Mouse (Mus musculus) midbrain, embryonic 14.5 days (tissue): ENCODE measurements around the gene Sptbn1. TPM values are rescaled to one million over a fixed set of nuclear protein-coding genes. Genes with fewer than 3 reads are reported as not detected.
"Not testable (repeated sequence)": the region's sequence is repeated elsewhere in the genome, so short reads cannot be mapped to it uniquely, and the experiment has no call there.

Experiments
- ATAC-seq: fragments of 200-750 bp; cut with Nextera tagmentation; 2 replicates; pipeline ENCODE4 v1.8.0; 2017; ENCODE audit warnings: moderate number of reproducible peaks, moderate library complexity; ENCODE audit not compliant: low FRiP score, low TSS enrichment
- DNase-seq: peaks from one replicate; pipeline ENCODE4 v3.0.0-alpha.2; 2015
- H3K27ac ChIP-seq: fragments of 300-500 bp; sonication (generic); replicated peaks from 2 replicates; pipeline ENCODE4 v1.5.1; 2014; ENCODE audit warnings: mild to moderate bottlenecking, low read depth, low read length, moderate library complexity
- H3K27me3 ChIP-seq: fragments of 300-500 bp; sonication (generic); 2 replicates; pipeline ENCODE4 v1.6.1; 2014; ENCODE audit warnings: low read length, control low read depth, mixed read lengths; ENCODE audit not compliant: control insufficient read depth, insufficient read depth
- H3K36me3 ChIP-seq: fragments of 300-500 bp; sonication (generic); 2 replicates; pipeline ENCODE4 v1.6.1; 2014; ENCODE audit warnings: low read length, control low read depth; ENCODE audit not compliant: control insufficient read depth, insufficient read depth
- H3K4me1 ChIP-seq: fragments of 300-500 bp; sonication (generic); 2 replicates; pipeline ENCODE4 v1.6.1; 2014; ENCODE audit warnings: mild to moderate bottlenecking, antibody characterized with exemption, low read length, control low read depth; ENCODE audit not compliant: control insufficient read depth, insufficient read depth
- H3K4me2 ChIP-seq: fragments of 300-500 bp; sonication (generic); 2 replicates; pipeline ENCODE4 v1.6.1; 2014; ENCODE audit warnings: mild to moderate bottlenecking, low read length, moderate library complexity
- H3K4me3 ChIP-seq: fragments of 300-500 bp; sonication (generic); replicated peaks from 2 replicates; pipeline ENCODE4 v1.5.1; 2014; ENCODE audit warnings: low read depth, low read length
- H3K9ac ChIP-seq: fragments of 300-500 bp; sonication (generic); replicated peaks from 2 replicates; pipeline ENCODE4 v1.6.1; 2014; ENCODE audit warnings: mild to moderate bottlenecking, low read length, moderate library complexity
- H3K9me3 ChIP-seq: fragments of 300-500 bp; sonication (generic); 2 replicates; pipeline ENCODE4 v1.6.1; 2016; ENCODE audit warnings: low read length, control low read depth, mixed read lengths; ENCODE audit not compliant: control insufficient read depth
- WGBS: fragments of 180-500 bp; shearing (Covaris S2); extraction: QIAGEN DNeasy Blood & Tissue Kit; methylation state at CpG from one replicate; pipeline ENCODE4 v1.1.7; 2014; 5-methylcytosine and 5-hydroxymethylcytosine counted together
- polyA plus RNA-seq: library from polyadenylated mRNA; unstranded; fragments of >200 nt; fragmentation: Nextera tagmentation; extraction: Ambion mirVana; gene quantifications from 2 replicates; pipeline ENCODE4 v1.2.1, GENCODE M21; 2014

The Sptbn1 gene
- polyA plus RNA-seq, 1 experiment from 2014 or later: 181 TPM

DNA sequence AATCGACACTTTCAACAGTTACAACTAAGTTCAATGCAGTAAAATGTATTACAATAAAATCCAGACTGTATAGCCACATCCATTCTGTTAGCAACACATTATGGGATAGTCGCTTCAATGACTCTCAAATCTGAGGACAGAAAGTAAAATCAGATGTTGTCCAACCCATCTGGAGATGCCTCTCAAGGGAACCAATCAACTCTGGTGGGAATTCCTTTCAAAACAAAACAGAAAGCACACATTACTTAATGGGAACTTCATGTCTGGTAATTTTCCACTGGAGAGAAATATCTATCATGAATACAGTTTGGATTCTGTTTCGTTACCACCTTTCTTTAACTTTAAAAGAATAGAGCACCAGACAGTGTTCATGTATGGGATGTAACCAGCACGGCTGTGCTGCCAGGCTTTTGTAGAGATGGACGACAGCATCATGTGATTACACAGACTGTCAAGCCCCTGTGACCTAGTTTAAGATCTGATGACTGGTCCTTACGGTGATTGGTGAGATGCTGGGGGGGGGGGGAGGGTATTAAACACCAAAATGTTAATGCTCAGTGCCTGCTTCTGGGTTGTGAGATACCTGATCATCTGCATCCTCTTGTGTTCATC is 9.1 kb downstream of the Sptbn1 start:
- H3K9ac ChIP-seq: no peak overlapping the region
- peaks cover 6% of the 10 kb centered on the region; the same call in 1 of the 2 replicates for H3K4me1 ChIP-seq
- DNase-seq: no peak
- 90% methylated on average over 6 of the region's 6 CpGs for WGBS
- H3K27me3 ChIP-seq: no peaks in the 10 kb centered on the region
- H3K36me3 ChIP-seq: no peaks in the 10 kb centered on the region
- H3K9me3 ChIP-seq: no peaks in the 10 kb centered on the region
- H3K27ac ChIP-seq: no peak overlapping the region
- no peak for ATAC-seq
- no peak overlapping the region for H3K4me2 ChIP-seq
- no peak overlapping the region for H3K4me3 ChIP-seq

DNA sequence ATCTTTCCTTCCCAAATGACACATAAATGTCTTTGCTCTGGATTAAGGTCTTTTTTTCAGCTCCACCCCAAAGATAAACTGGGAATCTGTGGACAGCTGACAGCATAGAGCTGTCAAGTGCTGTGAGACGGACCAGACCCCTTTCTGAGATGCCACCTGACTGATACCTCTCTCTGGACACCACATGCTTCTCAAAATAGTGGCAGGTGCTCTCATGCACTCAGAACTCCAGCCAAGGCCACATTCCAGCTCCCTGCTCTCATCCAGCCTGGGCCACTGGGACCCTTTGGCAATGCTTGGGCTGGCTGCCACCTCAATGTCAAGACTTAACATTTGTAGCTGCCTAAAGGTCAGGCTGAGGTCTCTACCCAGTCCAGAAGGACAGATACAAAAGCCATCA is 10.2 kb downstream of the Sptbn1 start:
- Histone ChIP-seq H3K4me1 (no peaks in the 10 kb centered on the region), H3K27me3 (no peaks in the 10 kb centered on the region), H3K9ac (no peak overlapping the region), H3K4me3 (no peak overlapping the region), H3K36me3 (no peaks in the 10 kb centered on the region), H3K9me3 (no peaks in the 10 kb centered on the region), H3K27ac (no peak overlapping the region), H3K4me2 (no peak overlapping the region)
- ATAC-seq (no peak), DNase-seq (no peak)
- WGBS: 52% methylated on average over 1 of the region's 1 CpGs

GRCm38 (mm10) chr11:30257085-30257484 is 10.9 kb downstream of the Sptbn1 start:
- no peak overlapping the region for H3K4me2 ChIP-seq
- H3K9me3 ChIP-seq: no peaks in the 10 kb centered on the region
- H3K9ac ChIP-seq: no peak overlapping the region
- DNase-seq (no peak), ATAC-seq (no peak)
- no peaks in the 10 kb centered on the region for H3K4me1 ChIP-seq
- no peaks in the 10 kb centered on the region for H3K27me3 ChIP-seq
- H3K27ac ChIP-seq: no peak overlapping the region
- no peak overlapping the region for H3K4me3 ChIP-seq
- no peaks in the 10 kb centered on the region for H3K36me3 ChIP-seq

GRCm38 (mm10) chr11:30256491-30256890 is 11.5 kb downstream of the Sptbn1 start:
- Histone ChIP-seq H3K9ac (no peak overlapping the region), H3K4me3 (no peak overlapping the region), H3K27me3 (no peaks in the 10 kb centered on the region), H3K27ac (no peak overlapping the region), H3K9me3 (no peaks in the 10 kb centered on the region), H3K4me1 (no peaks in the 10 kb centered on the region), H3K4me2 (no peak overlapping the region), H3K36me3 (no peaks in the 10 kb centered on the region)
- no peak for ATAC-seq
- DNase-seq: no peak
- 65% methylated on average over 5 of the region's 5 CpGs for WGBS

DNA sequence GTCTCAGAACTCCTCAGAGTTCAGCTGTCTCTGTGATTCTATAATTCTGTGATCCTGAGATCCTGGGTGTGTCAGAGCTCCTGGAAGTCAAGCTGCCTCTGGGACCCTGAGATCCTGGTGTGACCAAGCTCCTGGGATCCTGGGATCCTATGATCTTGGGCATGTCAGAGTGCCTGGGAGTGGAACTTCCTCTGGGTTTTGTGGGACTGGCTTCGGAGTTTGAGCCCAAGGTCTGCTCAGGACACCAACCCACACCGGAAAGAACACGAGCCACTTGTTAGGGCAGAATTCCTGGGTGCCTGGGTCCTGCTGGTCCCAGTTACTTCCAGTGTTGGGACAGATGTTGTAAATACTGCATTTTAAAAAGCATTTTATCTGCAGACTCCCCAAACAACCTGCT is 12.8 kb downstream of the Sptbn1 start:
- H3K36me3 ChIP-seq, H3K4me1 ChIP-seq, H3K27me3 ChIP-seq: not testable (repeated sequence)

GRCm38 (mm10) chr11:30251294-30251904 is 16.6 kb downstream of the Sptbn1 start:
- 94% methylated on average over 11 of the region's 11 CpGs for WGBS
- Histone ChIP-seq H3K4me3 (no peak overlapping the region), H3K4me1 (no peaks in the 10 kb centered on the region), H3K9me3 (no peaks in the 10 kb centered on the region), H3K9ac (no peak overlapping the region), H3K36me3 (no peaks in the 10 kb centered on the region), H3K27ac (no peak overlapping the region), H3K4me2 (no peak overlapping the region), H3K27me3 (no peaks in the 10 kb centered on the region)
- DNase-seq (no peak), ATAC-seq (no peak)

More for the DNA sequence above, 12.8 kb downstream of the Sptbn1 start:
- not testable (repeated sequence) for H3K9me3 ChIP-seq, H3K4me3 ChIP-seq, H3K9ac ChIP-seq, H3K4me2 ChIP-seq, H3K27ac ChIP-seq, DNase-seq, ATAC-seq
- 93% methylated on average over 3 of the region's 3 CpGs for WGBS

GRCm38 (mm10) chr11:30249452-30250016 is 18.4 kb downstream of the Sptbn1 start:
- ATAC-seq: no peak
- DNase-seq: no peak
- H3K4me3 ChIP-seq: no peak overlapping the region
- WGBS: 87% methylated on average over 4 of the region's 4 CpGs
- no peak overlapping the region for H3K27ac ChIP-seq
- no peak overlapping the region for H3K9ac ChIP-seq
- no peak overlapping the region for H3K4me2 ChIP-seq
- H3K9me3 ChIP-seq: no peaks in the 10 kb centered on the region
- H3K4me1 ChIP-seq: no peaks in the 10 kb centered on the region
- H3K27me3 ChIP-seq: no peaks in the 10 kb centered on the region
- no peaks in the 10 kb centered on the region for H3K36me3 ChIP-seq

- Histone ChIP-seq H3K4me3 (no peak overlapping the region), H3K4me2 (no peak overlapping the region), H3K27ac (no peak overlapping the region), H3K36me3 (no peaks in the 10 kb centered on the region), H3K27me3 (no peaks in the 10 kb centered on the region), H3K9me3 (no peaks in the 10 kb centered on the region), H3K9ac (no peak overlapping the region), H3K4me1 (no peaks in the 10 kb centered on the region)
- DNase-seq: no peak
- 93% methylated on average over 1 of the region's 1 CpGs for WGBS
- ATAC-seq: no peak
Observed at GRCm38 (mm10) chr11:30247106-30247505, 20.9 kb downstream of the Sptbn1 start.

- ATAC-seq (no peak), DNase-seq (no peak)
- Histone ChIP-seq H3K36me3 (no peaks in the 10 kb centered on the region), H3K4me1 (no peaks in the 10 kb centered on the region), H3K9ac (no peak overlapping the region), H3K4me2 (no peak overlapping the region), H3K9me3 (no peaks in the 10 kb centered on the region), H3K27me3 (no peaks in the 10 kb centered on the region), H3K4me3 (no peak overlapping the region), H3K27ac (no peak overlapping the region)
- WGBS: 96% methylated on average over 11 of the region's 11 CpGs
Observed at GRCm38 (mm10) chr11:30246161-30246560, 21.8 kb downstream of the Sptbn1 start.
